Mouse (Mus musculus) left cerebral cortex, adult 8-10 months (tissue): Measurements from ENCODE around the gene Cadm4. TPM values are rescaled to one million over a fixed set of nuclear protein-coding genes. Genes with fewer than 3 reads are reported as not detected.
A peak's percentile ranks its signal among the peaks of the same experiment; 100 is the strongest.

Experiments used
- DNase-seq, 2 experiments: peaks; one replicate each; pipeline ENCODE4 v3.0.0; 2022; ENCODE audit warnings: low spot score in 2 of 2
- total RNA-seq, 4 experiments: library from RNA; stranded (reverse); gene quantifications; 2 replicates each; pipeline ENCODE4 v1.2.4; 2022

The Cadm4 gene
- total RNA-seq: 100 to 1,000 TPM; 215 to 253 (median 239) TPM

DNA sequence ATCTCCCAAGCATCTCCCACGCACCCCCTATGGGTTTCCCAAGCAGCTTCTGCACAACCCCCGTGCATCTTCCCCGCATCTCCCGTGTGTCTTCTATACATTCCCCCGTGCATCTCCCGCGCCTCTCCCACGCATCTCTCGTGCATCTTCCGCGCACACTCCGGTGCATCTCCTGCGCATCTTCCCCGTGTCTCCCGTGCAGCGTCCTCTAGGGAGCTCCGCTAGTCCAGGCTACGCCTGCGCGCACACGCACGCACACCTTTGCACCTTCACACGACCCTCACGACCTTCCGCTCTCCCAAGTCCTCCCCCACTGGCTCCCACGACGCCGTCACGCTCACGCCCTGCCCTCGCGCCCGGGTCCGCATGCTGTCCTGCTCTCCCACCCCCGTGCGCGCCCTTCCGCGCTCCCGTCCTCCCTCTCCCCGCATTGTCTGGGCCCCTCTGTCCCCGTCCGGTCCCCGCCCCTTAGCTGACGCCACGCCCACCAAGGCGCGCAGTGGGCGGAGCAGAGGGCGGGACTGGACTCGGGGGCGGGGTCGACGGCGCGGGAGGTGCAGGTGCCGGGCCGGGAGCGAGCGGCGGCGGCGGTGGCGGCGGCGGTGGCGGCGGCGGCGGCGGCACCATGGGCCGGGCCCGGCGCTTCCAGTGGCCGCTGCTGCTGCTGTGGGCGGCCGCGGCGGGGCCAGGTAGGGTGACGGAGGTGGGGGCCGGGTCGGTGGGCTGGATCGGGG lies at the start of gene Cadm4:
Gene Cadm4, plus strand, starts transcription at position 550 of the 734 bp plus-strand sequence.
- peak; percentile 82 to 86 for DNase-seq

DNA sequence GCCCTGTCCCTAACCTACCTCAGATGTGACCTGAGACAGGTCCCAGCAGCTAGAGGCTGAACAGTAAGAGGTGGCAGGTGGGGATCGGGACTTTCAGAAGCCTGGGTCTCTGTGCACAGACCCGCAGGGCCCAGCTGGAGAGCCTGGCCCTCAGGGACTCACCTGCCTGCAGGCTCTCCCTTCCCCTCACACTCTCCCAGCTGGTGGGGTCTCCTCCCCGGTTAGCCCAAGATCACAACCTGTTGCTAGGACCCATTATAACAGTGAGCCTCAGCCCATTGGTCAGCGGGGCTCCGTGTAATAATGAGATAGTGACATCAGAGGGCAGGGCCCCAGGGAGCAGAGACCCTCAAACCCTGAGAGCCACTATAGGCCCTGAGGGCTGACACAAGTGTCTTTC lies 46.5 kb upstream of the Cadm4 start:
- no peak for DNase-seq

DNA sequence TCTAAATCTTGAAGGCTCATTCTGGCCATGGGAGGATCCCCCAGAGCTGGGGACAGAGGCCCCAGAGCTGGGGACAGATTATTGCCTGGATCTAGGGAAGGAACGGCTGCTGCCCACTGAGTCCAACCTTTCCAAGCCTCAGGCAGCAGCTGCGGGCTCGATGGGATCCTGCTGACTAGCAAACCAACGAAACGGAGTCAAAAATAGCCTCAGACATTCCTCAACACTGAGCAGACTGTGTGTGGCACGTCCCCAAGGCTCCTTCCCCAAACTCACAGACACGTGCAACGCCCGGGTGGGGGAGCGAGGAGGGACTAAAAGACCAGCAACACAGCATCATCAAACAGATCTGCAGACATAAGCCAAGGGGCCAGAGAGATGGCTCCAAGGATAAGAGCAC lies 43.8 kb upstream of the Cadm4 start:
- DNase-seq: peak in 1 of 2 experiments; percentile 81

DNA sequence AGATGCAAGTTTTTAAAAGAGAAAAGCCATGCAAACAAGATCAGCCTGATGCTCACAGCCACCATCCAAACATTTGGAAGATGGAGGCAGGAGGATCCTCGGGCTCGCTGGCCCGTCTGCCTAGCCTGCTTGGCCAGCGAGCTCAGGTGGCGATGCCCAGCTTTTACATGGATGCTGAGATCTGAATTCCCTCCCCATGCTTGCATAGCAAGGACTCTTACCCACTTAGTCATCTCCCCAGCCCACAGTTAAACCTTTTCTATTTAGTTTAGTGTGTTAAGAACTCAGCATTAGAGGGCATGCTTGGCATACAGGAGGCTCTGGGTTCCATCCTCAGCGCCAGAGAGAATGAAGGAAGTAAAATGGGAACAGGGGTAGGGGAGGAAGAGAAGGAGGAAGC lies 42.6 kb upstream of the Cadm4 start:
- DNase-seq: no peak

DNA sequence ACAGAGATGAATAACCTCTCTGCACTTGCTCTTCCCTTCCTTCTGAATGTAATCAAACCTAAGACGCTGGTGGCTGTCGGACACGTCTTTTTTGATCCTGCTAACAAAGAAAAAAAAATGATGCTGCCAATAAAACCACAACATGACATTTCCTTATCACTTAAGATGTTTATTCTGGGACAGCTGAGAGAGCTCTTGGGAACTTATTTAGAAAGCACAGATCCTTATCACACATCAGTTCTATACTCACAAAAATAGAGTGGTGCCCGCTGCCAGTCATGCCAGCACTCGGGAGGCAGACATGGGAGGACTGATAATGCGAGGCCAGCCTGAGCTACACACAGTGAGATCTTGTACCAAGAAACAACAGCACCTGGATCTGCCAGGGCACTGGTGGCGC lies 41.9 kb upstream of the Cadm4 start:
- no peak for DNase-seq

DNA sequence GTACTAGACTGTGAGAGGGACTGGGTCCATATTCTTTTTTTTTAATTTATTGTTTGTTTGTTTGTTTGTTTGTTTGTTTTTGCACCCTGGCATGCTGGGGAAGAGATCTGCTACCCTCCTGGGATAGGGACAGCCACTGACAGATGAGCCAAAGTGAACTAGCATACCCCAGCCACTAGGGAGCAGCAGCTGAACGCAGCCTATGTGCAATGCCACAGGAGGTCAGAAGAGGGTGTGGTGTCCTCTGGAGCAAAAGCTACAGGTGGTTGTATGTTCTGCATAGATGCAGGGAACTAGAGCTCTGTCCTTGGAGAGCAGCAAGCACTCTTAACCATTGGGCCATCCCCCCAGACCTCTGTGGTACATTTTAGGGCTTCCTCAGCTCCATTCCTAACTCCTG lies 40.0 kb upstream of the Cadm4 start:
- no peak for DNase-seq

DNA sequence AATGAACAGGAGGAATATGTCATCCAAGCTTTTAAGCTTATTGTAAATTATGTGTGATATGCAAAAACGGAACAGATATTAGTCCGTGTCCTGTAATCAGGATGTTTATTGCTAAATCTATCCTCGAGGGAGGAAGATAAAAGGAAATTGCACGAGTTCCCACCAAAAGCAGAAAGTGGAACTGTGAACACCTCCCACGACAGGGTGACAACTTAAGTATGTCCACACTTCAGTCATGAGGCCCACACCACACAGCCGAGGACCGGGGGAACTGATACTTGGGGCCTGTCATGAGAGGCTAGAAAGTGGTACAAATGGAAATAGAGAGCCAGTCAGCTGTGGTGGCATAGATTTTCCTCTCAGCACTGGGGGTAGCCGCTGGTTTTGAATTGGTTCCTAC lies 39.5 kb upstream of the Cadm4 start:
- DNase-seq: no peak

DNA sequence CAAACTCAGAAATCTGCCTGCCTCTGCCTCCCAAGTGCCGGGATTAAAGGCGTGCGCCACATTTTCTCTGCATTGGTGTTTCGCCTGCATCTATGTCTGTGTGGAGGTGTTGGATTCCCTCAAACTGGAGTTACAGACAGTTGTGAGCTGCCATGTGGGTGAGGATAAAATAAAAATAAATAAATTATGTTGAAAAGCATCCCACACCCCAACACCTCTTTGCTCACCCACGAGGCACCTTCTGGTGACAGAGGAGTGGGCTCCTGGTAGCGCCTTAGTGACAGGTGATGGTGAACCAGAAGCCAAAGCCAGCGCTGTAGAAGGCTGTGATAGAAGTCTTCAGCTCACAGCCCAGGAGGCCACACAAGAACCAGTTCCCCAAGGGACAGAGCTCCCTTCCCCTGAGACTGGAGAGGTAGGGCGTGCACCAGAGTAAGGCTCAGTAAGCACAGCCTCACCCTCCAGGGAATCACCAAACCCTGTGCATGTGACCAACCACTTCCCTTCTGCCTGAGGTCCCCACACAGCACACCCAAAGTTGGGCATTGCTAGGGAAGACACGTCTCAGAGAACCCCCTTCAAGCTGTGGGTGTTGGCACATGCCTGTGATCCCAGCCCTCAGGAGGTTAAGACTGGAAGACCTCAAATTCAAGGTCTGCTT lies 36.4 kb upstream of the Cadm4 start:
- no peak for DNase-seq

DNA sequence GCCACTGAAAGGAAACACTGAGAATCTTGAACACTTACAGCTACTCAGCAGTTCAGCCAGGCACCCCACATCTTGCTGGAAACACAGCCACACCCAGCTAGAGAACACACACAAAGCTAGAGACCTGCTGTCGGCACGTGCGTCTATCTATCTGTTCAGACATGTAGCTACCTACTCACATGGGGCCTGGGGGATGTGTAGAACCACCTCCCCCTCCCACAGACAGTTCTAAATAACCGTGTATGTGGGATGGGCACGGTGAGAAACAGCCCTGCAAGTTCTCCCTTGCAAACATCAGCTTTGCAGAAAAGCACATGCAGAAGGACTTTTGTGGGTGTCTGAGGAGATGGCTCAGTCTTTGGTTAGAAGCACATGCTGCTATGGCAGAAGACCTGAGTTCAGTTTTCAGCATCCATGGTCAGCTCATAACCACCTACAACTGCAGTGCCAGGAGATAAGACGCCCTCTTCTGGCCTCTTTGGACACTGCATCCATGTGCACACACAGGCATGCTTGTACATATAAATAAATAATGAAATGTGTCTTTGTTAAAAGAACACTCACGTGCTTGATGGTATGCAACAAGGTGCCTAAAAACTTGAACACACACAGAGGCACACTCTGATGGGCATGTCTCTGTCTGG lies 35.0 kb upstream of the Cadm4 start:
- DNase-seq: peak in 1 of 2 experiments; percentile 84

DNA sequence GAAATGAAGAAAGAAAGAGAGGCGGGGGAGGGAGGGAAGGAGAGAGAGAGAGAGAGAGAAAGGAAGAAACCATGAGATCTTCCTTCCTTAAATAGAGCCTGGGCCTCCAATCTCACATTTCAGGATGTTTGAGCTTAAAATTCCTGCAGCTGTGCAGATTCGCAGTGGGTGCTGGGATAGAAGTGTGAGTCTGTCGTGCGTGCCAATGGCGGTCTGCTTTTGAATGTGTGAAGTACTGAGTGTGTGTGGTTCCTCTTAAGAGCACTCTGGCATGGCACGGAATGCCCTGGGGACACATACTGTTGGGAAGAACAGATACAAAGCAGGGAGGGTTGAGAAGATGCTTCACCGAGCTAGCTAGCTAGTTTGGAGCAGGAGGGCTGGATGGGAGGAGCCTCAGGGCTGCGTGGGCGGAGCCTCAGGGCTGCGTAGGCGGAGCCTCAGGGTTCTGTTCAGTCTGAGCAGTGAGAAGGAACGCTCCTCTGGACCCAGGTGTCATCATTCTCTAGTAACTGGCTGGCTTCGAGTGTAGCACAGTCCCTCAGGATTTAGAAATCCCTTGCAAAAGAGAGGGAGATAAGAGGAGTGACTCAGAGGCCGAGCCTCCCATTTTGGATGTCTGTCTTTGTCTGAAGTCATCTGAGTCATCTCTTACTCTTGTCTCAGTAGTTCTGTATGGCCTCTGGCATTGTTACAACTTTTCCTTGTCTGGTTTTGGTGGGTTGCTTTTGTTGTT lies 32.9 kb upstream of the Cadm4 start:
- DNase-seq: no peak

DNA sequence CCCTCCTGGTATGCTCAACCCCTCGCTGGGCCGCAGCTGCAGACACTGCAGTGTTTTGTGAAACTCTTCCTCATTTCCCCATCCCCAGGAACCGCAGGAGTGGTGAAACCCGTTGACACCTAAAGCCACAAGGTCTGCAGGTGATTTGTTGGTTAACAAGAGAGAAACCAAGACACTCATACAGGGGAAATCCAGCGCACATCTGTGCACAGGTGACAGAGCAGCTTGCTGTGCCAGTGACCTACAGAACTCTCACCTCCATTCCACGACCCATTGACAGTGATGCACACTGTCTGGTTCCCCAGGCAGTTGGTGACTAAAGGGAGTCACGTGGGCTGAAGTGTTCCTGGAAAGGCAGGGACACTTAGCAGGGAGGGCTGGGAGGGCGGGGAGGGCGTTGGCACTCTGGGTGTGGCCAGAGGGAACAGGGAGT lies 31.2 kb upstream of the Cadm4 start:
- no peak for DNase-seq

DNA sequence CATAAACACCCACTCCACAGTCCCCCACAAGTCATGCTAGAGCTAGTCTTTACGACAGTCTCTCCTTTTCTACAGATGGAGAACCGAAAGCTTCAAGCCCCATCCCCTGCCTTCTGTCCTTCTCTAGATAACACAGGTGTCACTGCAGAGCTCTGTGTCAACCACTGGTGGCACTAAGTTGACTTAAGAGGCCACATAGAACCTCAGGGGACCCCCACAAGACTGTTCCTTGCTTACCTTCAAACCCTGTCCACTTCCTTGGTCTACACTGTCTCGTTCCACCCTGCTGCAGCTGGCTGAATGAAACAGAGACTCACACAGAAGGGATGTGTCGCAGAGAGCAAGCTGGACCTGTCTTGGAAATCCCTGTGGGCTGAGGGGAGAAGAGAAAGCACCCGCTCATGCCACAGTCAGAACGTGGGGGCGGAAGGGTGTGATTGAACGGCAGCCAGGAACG lies 29.9 kb upstream of the Cadm4 start, which contains the start of gene Irgc1:
Gene Irgc1, minus strand, starts transcription at position 443 of the 457 bp plus-strand sequence.
- no peak for DNase-seq

DNA sequence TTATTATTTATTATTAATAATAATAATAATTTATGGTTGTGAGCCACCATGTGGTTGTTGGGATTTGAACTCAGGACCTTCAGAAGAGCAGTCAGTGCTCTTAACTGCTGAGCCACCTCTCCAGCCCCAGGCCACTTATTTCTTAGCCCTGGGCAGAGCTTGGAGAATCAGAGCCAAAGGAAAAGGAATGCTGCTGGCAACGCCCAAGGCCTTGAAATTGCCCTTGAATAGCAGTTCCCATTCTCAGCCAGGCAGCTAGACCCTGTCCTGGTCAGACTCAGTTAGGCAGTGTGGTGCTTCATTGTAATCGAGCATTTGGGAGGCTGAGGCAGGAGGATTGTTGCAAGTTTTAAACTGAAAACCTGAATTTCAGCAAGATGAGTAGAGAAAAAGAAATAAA lies 27.6 kb upstream of the Cadm4 start:
- DNase-seq: no peak

DNA sequence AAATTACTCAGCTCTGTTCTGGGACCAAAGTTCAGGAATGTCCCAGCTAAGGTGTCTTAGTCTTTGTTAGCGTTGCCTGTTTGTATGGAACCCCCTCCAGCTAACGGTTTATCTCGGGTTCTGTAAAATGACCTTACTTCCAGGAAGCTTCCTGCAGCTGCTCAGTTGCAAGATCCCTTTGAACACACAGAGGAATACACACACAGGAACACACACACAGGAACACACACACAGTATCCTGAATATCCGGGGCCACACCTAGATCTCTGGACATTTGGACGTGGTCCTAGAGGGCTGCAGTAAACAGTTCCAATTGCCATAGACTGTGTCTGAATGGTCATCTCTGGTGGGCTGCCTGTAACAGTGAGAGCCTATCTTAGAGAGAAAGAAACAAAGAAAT lies 26.1 kb upstream of the Cadm4 start:
- no peak for DNase-seq

DNA sequence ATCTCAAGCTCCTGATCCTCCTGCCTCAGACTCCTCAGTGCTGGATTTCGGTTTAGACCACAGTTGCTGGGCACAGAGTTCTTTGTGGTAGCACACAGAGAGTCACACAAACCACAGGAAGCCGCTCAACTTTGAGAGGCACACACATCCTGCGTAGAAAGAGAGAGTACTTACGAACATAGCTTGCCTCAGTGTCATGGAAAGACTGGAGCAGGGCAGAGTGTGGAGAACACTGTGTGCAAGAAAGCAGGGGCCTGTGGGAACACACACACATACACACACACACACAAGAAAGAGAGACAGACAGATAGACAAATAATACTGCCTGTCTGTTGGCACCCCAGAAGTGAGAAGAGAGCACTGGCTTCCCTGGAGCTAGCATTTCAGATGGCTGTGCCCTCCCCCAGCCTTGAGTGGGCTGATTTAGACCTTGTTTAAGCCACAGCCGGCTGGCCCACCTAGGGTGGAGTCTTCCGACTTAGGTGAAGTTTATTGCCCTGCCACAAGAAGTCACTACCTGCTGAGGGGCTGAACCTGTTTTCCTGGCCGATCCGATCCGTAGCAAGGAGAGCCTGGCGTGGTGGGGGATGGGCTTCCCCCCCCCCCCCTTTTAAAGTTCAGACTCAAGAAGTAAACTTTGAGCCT lies 24.0 kb upstream of the Cadm4 start:
- no peak for DNase-seq

DNA sequence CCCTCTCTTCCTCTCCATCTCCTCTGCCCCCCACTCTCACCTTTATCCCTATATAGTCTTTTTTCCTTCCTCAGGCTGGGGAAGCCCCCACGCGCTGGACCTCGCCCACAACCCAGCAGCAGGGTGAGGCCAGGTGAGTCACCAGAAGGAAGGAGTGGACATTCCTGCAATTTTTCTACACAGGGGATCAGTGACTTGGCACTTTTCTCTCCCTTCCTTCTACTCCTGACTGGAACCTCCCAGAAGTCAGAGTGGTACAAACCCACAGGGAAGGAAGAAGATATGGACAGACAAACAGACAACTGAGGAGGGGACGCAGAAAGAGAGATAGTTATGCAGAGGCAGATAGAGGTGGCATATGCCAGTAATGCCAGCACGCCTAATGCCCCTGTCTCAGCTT lies 22.4 kb upstream of the Cadm4 start:
- no peak for DNase-seq

DNA sequence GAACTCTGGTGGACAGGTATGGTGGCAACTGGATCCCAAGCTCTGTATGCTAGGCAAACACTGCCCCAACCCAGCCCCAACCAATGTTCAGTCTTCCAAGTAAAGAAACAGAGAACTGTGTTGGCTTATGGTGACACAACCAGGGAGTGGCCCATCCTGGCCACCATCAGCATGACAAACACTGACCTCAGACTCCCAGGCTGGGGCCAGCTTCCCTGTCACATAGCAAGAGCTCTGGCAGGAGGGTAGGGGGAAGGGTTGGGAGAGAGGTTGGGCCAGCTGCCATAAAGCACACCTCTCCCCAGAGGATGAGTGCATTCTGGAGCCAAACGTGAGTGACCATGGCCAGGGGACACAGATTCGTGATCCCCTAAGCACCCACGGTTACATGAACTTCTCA lies 22.0 kb upstream of the Cadm4 start:
- no peak for DNase-seq

DNA sequence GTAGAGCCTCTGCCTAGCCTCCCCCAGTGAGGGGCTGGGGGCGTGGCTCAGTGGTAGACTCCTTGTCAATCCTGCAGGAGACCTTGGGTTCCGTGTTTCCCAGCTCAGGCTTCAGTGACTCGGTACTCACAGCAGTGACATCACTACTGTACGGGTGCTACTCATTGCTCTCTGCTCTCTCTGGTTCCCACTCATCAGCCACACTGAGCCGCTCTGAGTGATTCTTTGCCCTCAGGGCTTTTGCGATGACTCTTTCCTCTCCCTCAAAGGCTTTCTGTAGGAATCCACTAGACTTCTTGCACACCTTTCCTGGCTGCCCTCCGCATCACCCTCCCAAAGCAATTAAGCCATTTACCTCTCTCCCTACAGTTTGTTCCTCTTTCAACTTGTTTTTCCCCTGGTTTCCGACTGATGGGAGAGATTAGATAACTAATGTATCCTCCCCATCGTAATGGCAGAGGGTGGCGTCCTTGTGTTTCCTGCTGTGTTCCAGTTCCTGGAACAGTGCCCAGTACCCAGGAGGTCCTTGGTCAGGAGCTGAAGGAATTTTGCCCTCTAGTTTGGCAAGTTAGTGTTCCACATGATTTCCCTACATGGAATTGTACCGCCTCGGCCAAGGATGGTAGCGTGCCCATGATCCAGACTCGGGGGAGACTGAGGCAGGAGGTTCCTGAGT lies 20.3 kb upstream of the Cadm4 start:
- DNase-seq: no peak

DNA sequence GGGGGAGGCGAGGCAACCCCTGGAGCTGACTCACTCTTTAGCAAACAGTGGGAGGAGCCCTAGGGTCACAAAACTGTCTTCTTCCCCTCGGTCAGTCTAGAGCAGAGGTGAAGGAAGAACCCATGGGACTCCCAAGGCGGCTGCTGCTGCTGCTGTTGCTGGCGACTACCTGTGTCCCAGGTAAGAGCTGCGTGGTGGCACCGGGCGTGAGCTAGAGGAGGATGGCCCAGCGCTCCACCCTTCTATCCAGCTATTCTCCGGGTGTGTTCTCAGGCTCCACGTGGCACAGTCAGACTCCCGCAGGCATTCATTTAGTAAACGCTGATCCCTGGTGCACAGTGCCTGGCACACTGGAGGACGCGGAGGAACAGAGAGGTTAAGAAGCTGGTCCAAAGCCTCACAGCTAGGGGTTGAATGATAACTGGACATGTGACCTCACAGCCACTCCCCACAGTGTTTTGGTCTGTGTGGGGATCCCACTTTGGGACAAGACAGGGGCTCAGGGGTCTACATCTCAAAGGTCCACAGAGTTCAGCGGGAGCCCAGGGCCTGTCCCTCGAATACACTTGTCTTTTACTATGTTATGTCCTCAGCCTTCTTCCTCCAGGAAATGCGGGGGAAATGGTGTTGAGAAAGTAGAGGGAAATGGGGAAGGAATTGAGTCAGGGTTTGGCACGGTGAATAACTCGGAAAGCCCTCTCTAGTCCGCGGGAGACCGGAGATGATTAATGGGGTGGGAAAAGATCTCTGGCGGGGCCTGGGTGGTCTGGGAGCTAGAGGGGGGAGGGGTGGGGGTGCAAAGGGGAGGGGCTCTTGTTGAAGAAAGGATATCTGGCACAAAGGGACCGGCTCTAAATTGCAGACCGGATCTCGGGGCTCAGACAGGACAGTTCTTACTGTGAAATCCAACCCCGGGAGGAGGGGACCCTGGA lies 19.2 kb upstream of the Cadm4 start, which contains the start of gene Plaur:
Gene Plaur, plus strand, starts transcription at position 97 of the 932 bp plus-strand sequence.
- no peak for DNase-seq
